Mouse (Mus musculus) layer of hippocampus, adult 11-12 months (tissue): ENCODE results near the gene Cir1.

Experiments used
- DNase-seq: peaks from one replicate; pipeline ENCODE4 v3.0.0; 2022; ENCODE audit warnings: low spot score

Cir1 gene

DNA sequence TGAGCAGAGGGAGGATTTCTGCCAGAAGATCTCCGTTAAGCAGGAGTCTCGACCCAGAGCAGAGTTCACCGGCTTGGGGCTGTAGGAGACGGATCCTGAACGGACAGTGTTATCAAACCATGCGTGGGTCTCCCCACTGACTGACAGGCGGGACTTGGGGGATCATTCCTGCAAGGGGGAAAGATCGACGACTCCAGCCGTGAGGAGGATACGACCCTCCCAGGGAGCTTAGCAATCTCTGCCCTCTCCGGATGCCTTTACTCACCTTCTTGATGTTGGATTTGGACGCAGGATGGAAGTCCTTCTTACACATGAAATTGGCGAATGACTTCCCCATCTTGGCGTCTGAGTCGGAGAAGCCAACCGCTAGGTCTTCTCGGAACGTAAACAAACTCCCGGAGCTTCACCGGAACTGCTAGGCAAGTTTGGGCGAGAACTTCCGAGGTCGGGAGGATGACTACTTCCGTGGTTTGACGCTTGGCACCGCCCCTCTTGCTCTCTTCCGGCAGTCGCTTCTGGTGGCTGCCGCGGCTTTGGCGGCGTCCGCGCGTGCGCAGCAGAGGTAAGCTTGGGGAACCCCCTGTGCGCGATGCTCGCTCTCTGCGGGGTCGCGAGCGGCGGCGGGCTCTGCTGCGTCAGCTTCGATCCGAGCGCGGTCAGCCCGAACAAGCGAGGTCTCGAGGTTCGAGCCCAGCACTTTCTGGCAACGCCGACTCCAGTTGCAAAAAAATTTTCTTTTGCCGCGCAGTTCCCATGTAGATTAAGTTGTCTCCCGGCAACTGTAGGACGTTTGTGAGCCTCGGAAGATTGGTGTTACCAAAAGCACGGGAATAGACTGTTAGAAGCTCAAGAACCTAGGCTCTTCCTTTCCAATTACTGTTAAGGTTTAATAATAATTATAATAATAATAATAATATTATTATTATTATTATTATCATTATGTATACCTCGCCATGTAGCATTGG is at the start of gene Cir1, which contains the start of gene Scrn3:
TSS of gene Cir1 (minus strand) at position 550 of the 965 bp plus-strand sequence.
TSS of gene Scrn3 (plus strand) at position 450 of the 965 bp plus-strand sequence.
- peak; percentile 94 for DNase-seq

DNA sequence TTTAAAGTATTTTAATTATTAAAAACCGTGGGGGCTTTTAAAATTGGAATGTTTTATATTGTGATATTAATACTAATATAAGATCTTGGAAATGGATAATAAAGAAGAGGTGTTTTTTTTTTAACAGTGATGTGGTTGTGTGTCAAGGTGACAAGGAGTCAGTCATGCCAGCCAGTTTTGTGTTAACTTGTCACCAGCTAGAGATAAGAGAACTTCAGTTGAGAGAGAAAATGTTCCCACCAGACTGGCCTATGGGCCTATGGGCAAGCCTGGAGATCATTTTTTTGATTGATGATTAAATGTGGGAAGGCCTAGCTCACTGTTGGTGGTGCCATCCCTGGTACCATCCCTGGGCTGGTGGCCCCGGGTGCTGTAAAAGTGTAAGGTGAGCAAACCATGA is 48.0 kb upstream of the Cir1 start:
- DNase-seq: no peak

DNA sequence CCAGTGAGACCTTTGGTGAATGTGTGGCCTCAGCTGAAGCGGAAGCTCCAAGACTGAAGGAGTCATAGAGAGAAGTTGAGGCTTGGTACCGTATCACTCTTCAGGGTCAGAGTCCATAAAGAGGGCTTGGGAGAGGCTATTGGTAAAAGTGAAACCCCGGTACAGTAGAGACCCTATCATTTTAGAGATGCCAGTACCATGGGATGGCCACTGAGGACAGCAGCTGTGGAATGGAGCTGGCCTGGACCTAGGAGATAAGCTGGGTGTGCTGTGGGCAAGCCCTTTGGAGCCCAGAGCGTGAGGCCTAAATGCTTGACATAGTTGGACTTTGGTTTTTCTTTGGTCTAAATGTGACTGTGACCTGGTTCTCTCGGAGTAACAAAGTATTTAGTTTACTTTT is 47.4 kb upstream of the Cir1 start:
- DNase-seq: no peak

DNA sequence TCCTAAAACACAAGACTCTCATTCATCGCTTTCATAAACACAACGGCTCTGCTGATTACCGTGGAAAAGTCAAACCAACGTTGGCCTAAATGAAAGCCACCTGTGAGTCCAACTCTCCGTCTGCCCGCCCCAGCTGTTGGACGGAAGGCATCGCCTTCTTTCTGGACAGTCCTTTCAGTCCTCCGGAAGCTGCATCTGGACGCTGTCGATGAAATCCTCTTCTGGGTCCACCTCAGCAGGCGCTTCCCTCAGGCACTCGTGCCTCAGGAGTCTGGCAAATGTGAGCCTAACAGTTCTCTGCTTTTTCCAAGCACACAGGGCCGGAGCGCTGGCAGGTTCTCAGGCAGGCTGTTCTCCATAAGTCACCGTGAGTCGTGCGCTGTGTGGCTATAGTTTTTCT is 44.5 kb upstream of the Cir1 start:
- no peak for DNase-seq

DNA sequence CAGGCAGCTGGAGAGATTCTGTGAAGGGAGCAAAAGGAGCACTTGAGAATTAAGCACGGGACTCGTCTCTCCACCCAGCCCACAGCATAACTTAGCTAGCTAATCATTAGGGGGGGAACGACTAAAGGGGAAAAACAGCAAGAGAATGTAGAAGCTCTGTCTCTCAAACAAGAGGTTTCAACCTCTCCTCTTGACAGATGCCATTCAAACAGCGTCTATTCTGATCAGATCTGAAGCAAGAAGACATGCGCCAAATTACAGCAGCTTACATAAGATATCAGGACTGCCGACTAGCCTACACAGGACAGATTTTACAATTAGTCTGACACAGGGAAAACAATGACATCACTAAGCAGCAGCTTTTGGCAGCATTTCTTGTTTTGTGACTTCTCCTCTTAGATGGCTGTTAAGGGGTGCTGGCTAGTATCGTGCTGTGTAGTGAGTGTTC is 39.5 kb upstream of the Cir1 start:
- peak; percentile 60 for DNase-seq

DNA sequence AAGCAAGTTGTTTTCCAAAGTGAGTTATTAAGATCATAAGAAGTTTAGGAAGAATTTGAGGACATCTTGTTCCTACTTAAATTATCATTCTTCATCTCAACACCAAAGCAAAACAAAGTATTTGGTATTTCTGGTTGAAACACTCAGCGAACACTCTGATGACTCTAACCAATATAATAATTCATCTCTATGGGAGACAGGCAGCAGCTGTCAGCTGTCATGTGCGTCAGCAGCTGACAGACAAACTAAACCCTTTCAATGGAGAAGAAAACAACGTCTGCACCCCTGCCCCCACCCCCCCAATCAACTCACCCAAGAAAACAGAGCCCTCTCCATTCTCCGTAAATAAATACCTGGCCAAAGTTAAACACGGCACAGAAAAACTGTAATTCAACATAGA is 39.0 kb upstream of the Cir1 start:
- no peak for DNase-seq

DNA sequence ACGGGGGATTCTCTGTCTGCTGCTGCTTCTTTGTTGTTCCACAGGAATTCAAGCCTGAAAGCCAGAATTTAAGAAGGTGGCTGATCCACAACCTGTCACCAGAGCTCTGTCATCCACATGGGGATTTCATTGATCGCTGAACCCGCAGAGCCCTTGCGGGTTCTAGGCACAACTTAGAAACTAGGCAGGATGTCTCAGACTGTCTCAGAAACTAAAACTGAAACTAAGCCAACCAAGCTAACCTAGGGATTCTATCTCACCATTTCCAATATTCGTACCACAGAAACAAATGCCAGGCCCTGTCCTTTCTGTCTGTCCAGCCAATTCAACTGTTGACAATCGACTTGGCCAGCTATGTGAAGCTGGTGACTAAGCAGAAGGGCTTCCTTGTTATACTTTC is 35.7 kb upstream of the Cir1 start:
- no peak for DNase-seq

DNA sequence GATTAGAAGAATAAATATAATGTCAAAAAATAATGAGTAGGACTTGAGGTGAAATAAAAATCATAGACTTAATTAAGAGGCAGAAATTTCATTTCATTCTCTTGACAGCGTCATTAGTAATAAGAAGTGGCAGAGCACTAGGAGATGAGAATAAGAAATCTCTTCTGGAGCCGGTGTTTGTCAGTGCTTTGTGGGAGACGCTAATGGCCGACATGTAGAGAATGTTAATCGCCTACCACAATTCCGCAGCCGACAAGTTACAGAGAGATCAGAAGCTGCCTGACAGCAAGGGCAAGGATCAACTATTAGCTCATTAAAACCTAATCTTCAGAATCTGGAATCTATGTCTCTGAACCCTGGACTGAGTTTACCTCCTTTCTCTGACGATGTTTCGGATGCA is 35.3 kb upstream of the Cir1 start:
- DNase-seq: no peak

DNA sequence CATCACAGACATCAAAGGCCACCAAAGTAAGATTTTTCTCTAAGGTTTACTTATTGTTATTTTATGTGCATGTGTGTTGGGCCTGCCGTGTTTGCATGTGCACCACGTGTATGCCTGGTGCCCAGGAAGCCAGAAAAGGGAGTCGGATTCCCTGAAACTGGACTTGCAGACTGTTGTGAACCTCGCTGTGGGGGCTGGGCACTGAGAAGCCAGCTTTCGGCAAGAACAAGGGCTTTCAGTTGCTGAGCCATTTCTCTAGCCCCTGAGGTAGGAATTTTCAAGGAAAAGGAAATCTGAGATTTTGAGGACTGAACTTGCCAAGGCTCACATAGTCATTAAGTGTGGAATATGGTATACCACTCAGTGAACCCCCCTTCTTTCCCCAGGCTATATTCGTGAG is 34.6 kb upstream of the Cir1 start:
- no peak for DNase-seq

DNA sequence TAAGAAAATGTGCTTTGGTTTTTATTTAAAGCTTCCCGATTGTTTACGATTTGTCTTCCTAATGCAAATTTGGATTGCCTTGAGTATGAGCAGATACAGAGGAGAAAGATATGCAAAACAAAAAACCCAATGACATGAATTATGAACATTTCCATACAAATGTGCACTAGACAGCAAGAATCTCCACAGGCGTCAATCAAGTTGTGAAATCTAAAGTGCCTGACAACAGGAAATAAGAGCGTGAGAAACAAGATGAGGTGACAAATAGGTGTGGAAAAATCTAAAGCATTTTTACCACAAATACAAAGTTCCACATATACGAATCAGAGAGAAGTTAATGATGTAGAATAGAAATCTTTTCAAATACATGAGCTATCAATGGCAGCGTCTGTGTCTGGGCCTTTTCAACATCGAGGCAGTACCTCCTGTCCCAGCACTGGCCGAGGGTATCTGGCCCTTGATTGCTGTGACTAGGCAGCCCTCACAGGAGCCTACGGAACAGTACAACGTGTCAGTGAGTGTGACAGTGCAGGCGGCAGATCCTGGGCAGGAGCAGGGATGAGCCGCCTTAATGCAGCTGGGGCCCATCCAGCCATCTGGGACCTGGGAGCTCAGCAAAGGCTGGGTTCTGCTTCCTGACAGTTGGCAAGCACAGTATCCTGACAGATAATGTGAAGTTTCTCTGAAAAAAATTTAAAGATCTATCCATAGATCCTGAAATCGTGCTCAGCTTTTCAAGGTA is 34.0 kb upstream of the Cir1 start:
- DNase-seq: peak; percentile 78

DNA sequence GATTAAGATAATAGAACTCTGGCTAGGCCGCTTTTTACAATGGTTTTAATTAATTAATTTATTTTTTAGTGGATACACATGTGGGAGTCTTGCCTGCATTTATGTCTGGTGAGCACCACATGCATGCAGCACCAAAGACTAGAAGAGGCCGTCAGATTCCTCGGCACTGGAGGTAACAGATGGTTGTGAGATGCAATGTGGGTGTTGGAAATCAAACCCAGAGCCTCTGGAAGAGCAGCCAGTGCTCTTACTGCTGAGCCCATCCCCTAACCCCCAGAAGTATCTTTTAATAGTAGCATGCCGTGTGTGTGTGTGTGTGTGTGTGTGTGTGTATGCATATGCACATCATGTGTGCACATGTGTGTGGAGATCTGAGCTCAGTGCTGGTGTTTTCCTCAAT is 32.7 kb upstream of the Cir1 start:
- DNase-seq: peak; percentile 45

DNA sequence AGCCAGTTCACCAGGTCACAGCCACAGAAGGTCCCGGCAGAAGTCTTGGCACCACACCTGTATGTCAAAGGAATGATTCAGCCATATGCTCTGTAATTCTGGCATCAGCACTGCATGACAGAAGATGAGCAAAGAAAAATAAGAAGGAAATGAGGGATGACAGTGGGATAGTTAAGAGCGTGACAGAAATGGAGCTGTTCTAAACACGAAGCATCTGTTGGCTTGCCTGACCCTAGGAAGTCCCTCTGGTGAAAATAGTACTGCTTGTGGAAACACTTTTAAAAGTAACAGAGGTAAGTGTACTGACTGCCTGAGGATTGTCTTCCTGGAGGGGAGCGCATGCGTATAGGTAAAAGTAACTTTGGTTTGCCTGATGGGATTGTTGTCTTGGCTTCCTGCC is 31.2 kb upstream of the Cir1 start:
- no peak for DNase-seq

DNA sequence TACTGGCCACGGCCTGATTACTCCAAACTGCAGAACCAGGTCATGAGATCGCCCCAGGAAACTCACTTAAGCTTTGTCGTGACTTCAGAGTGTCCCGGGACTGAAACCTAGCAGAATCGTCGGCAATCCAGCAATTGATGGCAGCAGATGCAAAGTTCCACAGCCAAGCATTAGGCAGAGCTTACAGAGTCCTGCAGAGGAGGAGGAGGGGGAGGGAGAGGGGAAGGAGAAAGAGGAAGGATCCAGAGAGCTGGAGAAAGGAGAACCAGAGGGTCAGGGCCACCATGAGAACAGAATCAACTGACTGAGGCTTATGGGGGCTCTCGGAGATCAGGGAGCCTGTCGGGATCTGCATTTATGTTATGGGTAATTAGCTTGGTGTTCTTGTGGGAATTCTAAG is 25.9 kb upstream of the Cir1 start:
- no peak for DNase-seq

DNA sequence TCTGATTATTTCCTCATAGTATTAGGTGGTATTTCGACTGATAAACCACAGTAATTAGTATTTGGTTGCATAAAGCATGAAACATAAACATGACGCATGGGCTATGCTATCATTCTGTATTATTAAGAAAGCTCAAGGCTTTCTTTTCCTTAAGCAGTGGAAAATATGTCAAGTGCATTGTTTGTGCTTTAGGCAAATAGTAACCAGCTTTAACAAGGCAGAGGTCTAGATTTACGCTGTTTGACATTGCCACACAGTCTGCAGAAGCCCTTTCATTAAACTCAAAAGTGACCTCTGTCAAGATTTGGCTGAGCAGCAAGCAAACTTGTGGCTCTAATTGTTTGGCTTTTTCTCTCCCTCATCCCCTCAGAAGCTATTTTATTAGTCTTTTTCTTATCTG is 23.4 kb upstream of the Cir1 start:
- DNase-seq: no peak

DNA sequence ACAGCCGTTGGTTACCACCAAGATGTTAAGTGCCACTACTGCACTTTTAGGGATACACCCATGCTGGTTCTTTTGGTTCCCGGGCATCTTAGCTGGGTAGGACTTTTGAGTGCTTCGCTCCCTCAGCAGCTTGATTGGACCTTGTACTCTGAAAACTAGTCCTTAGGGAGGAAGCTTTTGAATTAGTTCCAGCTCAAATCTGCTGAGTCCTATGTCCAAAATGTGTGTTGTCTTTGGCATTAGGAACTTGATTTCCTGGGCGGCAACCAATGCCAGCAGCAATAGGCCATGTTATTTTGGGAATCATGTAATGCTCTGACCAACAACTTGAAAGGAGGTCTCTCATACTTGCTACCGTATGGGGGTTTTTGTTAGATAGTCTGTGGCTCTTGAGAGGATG is 13.4 kb upstream of the Cir1 start:
- no peak for DNase-seq

DNA sequence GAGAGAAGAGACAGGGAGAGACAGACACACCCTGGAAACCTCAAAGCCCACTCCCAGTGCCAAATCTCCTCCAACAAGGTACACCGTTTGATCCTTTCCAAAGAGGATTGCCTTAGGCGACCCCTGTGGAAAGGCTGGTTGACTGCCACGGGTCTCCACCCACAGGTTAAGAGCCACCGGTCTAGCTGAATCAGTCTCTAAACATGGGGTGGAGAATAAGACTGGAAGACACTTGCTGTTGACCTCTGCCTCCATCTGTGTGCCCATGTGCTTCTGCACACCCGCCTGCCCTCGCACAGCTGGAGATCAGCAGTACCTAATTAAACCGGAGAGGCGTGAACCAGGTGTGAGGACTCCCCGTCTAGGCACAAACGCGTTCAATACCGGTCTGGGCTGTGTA is 10.5 kb upstream of the Cir1 start:
- no peak for DNase-seq

DNA sequence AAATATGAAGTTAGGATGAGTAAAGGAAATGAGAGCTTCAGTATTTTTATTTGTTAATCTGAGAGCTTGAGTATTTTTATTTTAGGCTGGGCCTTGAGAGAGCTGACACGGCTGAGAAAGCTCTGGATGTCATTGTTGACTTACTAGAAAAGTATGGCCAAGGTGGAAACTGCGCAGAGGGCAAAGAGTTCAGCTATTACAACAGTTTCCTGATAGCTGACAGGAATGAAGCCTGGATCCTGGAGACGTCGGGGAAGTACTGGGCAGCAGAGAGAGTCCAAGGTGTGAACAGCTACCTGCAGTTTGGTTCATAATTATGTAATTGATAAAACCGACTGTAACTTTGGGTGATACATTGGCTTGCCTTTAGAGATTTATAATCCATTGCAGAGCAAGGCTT is 6.7 kb upstream of the Cir1 start:
- DNase-seq: no peak

DNA sequence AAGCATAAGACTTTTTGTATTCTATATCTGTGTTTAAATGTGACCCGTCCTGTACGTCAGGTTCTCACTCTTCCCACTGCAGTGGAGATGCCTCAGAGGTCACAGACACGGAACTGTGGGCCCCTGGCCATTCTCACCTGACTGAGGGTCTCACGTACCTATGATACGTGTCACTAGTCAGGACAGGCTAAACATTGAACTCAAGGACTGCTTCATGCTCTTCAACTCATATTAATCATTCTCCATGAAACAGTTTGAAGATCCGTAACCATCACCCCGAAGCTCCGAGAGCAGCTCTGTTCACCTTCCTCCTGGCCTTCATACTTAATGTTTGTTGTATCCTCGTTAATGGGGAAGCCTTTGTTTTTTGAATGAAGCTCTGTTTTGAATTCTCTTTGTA is 4.9 kb upstream of the Cir1 start:
- DNase-seq: no peak

DNA sequence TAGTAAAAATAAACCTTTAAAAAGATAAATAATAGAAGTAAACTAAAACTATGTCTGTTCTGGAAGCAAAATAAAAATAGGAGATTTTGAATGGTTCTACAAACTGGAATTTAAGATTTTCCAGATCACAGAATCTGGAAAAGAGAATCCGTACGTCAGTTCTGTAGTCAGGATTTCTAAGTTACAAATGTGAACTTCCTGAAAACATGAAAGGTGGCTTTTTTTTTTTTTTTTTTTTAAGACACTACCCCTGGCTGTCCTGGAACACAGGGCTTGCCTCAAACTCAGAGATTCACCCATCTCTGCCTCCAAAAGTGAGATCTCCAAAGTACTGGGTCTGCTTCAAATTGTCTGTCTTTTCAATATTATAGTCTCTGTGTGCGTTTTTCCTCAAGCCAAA is 1.8 kb upstream of the Cir1 start:
- DNase-seq: no peak

DNA sequence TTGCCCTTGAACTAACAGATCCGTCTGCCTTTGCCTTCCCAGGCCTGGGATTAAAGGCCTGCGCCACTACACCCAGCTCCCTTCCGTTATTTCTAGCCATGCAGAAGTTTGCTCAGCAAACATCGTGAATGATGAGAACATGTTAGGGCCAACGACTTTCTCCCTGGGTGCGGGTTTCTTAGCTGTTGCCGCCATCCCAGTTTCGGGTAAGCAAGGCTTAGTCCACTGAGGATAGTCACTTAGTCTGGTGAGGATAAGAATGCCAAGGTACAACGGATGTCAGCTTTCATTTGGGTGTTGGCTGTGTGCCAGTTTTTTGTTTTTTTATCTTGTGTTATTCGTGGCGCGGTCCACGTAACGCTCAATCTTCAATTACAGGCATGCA is 608 bp upstream of the Cir1 start:
- DNase-seq: peak; percentile 37

DNA sequence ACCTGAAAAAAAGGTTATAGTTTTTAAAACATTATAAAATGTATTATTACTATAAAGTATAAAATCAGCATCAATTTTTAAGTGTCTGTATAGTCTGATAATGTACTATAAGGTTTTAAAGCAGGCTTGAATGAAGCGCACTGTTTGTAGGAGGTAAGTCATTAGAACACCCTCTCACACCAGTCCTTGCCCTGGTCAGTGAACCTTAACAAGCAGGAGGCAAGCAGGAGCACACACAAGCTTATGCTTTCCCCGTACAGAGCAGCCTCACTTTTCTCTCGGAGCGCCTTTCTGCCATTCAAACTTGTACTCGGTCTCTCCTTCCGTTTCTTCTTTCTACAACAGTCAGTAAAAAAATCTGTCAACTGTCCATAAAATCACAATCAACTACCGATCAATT is 6.5 kb downstream of the Cir1 start:
- DNase-seq: no peak

DNA sequence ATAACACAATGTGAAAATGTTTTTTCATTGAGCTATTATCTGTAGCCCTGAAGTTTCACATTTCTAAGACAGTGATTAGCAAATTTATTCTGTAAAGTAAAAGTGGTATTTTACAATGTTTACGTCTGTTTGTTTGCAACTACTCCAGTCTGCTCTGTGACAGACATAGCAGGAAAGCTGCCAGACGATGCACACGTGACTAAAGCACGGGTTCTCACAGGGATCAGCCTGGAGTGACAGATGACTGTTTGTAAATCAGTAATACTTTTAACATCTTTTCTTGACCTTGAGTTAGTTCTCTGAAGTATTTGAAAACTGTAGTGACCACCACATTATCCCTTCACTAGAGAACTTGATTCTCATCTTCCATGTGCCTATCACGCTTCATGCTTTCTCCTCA is 8.0 kb downstream of the Cir1 start:
- no peak for DNase-seq

DNA sequence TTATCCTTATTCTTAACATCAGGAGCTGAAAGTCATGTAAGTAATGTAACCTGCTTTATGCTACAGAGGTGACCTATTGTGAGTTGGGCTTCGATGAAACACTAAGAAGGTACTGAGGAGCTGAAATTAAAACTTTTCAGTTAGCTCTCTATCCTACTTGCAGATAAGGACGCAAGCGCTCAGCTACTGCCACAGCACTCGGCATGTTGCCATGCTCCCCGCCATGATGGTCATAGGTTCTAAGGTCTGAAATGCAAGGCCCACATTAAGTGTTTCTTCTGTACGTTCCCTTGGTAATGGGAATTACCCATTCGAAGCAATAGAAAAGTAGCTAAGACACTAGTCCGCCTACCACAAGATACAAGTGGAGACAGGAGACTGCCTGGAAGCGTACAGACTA is 9.8 kb downstream of the Cir1 start:
- DNase-seq: no peak
